Mouse (Mus musculus): Measurements from ENCODE around the gene Mtf2. TPM values are rescaled to one million over a fixed set of nuclear protein-coding genes. Genes with fewer than 3 reads are reported as not detected.
A peak's percentile ranks its signal among the peaks of the same experiment; 100 is the strongest.
"Not testable (repeated sequence)": the region's sequence is repeated elsewhere in the genome, so short reads cannot be mapped to it uniquely, and the experiment has no call there.

The Mtf2 gene
- polyA plus RNA-seq, 1 experiment from 2014 or later, result 141 TPM

GRCm38 (mm10) chr5:108092731-108093130 is 27.3 kb downstream of the Mtf2 start:
- not testable (repeated sequence) for H3K9me3 ChIP-seq; H3K27me3 ChIP-seq; H3K4me2 ChIP-seq (replicated peaks); H3K9ac ChIP-seq (replicated peaks); H3K4me3 ChIP-seq; H3K27ac ChIP-seq (replicated peaks); H3K4me1 ChIP-seq; ATAC-seq (ENCODE audit: low FRiP score, low read depth)
- H3K36me3 ChIP-seq, result peaks cover 70% of the 10 kb centered on the region
- WGBS, result 96% methylated on average over 8 of the region's 8 CpGs

- no peak overlapping the region for H3K4me2 ChIP-seq (replicated peaks)
- H3K36me3 ChIP-seq, result peaks cover 51% of the 10 kb centered on the region
- no peak for ATAC-seq (ENCODE audit: low FRiP score, low read depth)
- 94% methylated on average over 3 of the region's 3 CpGs for WGBS
- H3K4me3 ChIP-seq, result no peak overlapping the region
- H3K9ac ChIP-seq (replicated peaks), result no peak overlapping the region
- no peaks in the 10 kb centered on the region for H3K27me3 ChIP-seq
- H3K27ac ChIP-seq (replicated peaks), result no peak overlapping the region
- no peaks in the 10 kb centered on the region for H3K9me3 ChIP-seq
- no peaks in the 10 kb centered on the region for H3K4me1 ChIP-seq
These were observed 32.2 kb downstream of the Mtf2 start for GRCm38 (mm10) chr5:108097676-108098075.

GRCm38 (mm10) chr5:108100196-108100595 is 34.7 kb downstream of the Mtf2 start:
- no peaks in the 10 kb centered on the region for H3K4me1 ChIP-seq
- H3K27me3 ChIP-seq, result no peaks in the 10 kb centered on the region
- no peak overlapping the region for H3K9ac ChIP-seq (replicated peaks)
- no peak overlapping the region for H3K4me3 ChIP-seq
- H3K4me2 ChIP-seq (replicated peaks), result no peak overlapping the region
- H3K36me3 ChIP-seq, result peaks cover 55% of the 10 kb centered on the region
- no peak for ATAC-seq (ENCODE audit: low FRiP score, low read depth)
- H3K9me3 ChIP-seq, result no peaks in the 10 kb centered on the region
- H3K27ac ChIP-seq (replicated peaks), result no peak overlapping the region

- H3K4me2 ChIP-seq (replicated peaks), result no peak overlapping the region
- H3K36me3 ChIP-seq, result peaks cover 46% of the 10 kb centered on the region
- H3K27me3 ChIP-seq, result no peaks in the 10 kb centered on the region
- H3K9me3 ChIP-seq, result no peaks in the 10 kb centered on the region
- no peak overlapping the region for H3K4me3 ChIP-seq
- no peaks in the 10 kb centered on the region for H3K4me1 ChIP-seq
- H3K9ac ChIP-seq (replicated peaks), result no peak overlapping the region
- WGBS, result 81% methylated on average over 5 of the region's 5 CpGs
- ATAC-seq (ENCODE audit: low FRiP score, low read depth), result no peak
- no peak overlapping the region for H3K27ac ChIP-seq (replicated peaks)
These were observed 38.8 kb downstream of the Mtf2 start for GRCm38 (mm10) chr5:108104306-108104705.

- Histone ChIP-seq H3K9me3 (no peaks in the 10 kb centered on the region), H3K9ac (replicated peaks) (no peak overlapping the region), H3K27me3 (no peaks in the 10 kb centered on the region), H3K4me1 (no peaks in the 10 kb centered on the region), H3K27ac (replicated peaks) (no peak overlapping the region), H3K4me3 (no peak overlapping the region), H3K4me2 (replicated peaks) (no peak overlapping the region), H3K36me3 (peaks cover 28% of the 10 kb centered on the region)
- ATAC-seq (ENCODE audit: low FRiP score, low read depth), result no peak
- 95% methylated on average over 7 of the region's 7 CpGs for WGBS
These were observed 43.9 kb downstream of the Mtf2 start for GRCm38 (mm10) chr5:108109346-108109745.

- no peak overlapping the region for H3K4me2 ChIP-seq (replicated peaks)
- no peak overlapping the region for H3K4me3 ChIP-seq
- no peaks in the 10 kb centered on the region for H3K36me3 ChIP-seq
- H3K9me3 ChIP-seq, result no peaks in the 10 kb centered on the region
- no peak for ATAC-seq (ENCODE audit: low FRiP score, low read depth)
- no peaks in the 10 kb centered on the region for H3K4me1 ChIP-seq
- H3K9ac ChIP-seq (replicated peaks), result no peak overlapping the region
- H3K27ac ChIP-seq (replicated peaks), result no peak overlapping the region
- WGBS, result 89% methylated on average over 4 of the region's 4 CpGs
- H3K27me3 ChIP-seq, result no peaks in the 10 kb centered on the region
These were observed 52.2 kb downstream of the Mtf2 start for GRCm38 (mm10) chr5:108117693-108118092.

GRCm38 (mm10) chr5:108120221-108120900 is 54.9 kb downstream of the Mtf2 start:
- 84% methylated on average over 9 of the region's 9 CpGs for WGBS

GRCm38 (mm10) chr5:108131849-108132440 is 66.5 kb downstream of the Mtf2 start:
- Histone ChIP-seq H3K4me2 (replicated peaks) (peak overlapping the region; percentile 79), H3K4me3 (peak overlapping the region; percentile 85), H3K9ac (replicated peaks) (peak overlapping the region; percentile 75), H3K9me3 (no peaks in the 10 kb centered on the region), H3K4me1 (peaks cover 4% of the 10 kb centered on the region; the same call in 1 of the 2 replicates), H3K27me3 (no peaks in the 10 kb centered on the region), H3K36me3 (no peaks in the 10 kb centered on the region), H3K27ac (replicated peaks) (peak overlapping the region; percentile 89)
- WGBS, result under 1% methylated on average over 32 of the region's 32 CpGs
- no peak; the same call in 1 of the 2 replicates for ATAC-seq (ENCODE audit: low FRiP score, low read depth)

More at GRCm38 (mm10) chr5:108120221-108120900, 54.9 kb downstream of the Mtf2 start:
- no peak overlapping the region for H3K9ac ChIP-seq (replicated peaks)
- 0 out of 2 replicates have a peak, but pooled peaks cover 4% of the 10 kb centered on the region for H3K36me3 ChIP-seq
- H3K4me1 ChIP-seq, result no peaks in the 10 kb centered on the region
- H3K4me2 ChIP-seq (replicated peaks), result no peak overlapping the region
- no peak overlapping the region for H3K27ac ChIP-seq (replicated peaks)
- ATAC-seq (ENCODE audit: low FRiP score, low read depth), result no peak
- no peak overlapping the region for H3K4me3 ChIP-seq
- H3K27me3 ChIP-seq, result no peaks in the 10 kb centered on the region
- no peaks in the 10 kb centered on the region for H3K9me3 ChIP-seq

GRCm38 (mm10) chr5:108132441-108133243 is 67.2 kb downstream of the Mtf2 start, which contains the start of the genes Tmed5 and Ccdc18:
Gene Tmed5, minus strand, starts transcription at chr5:108132620.
Gene Ccdc18, plus strand, starts transcription at chr5:108132875.
- Histone ChIP-seq H3K27me3 (no peaks in the 10 kb centered on the region), H3K4me1 (peaks cover 4% of the 10 kb centered on the region; the same call in 1 of the 2 replicates), H3K27ac (replicated peaks) (peak within 1 kb of the TSS; percentile 89), H3K4me3 (peak within 1 kb of the TSS; percentile 85), H3K9me3 (no peaks in the 10 kb centered on the region), H3K9ac (replicated peaks) (peak within 1 kb of the TSS; percentile 75), H3K36me3 (no peaks in the 10 kb centered on the region), H3K4me2 (replicated peaks) (peak within 1 kb of the TSS; percentile 79)
- under 1% methylated on average over 65 of the region's 65 CpGs for whole genome bisulfite sequencing
- ATAC-seq (ENCODE audit: low FRiP score, low read depth), result peak; percentile 98

GRCm38 (mm10) chr5:108152592-108152991 is 87.1 kb downstream of the Mtf2 start:
- Histone ChIP-seq H3K27me3 (no peaks in the 10 kb centered on the region), H3K36me3 (no peaks in the 10 kb centered on the region), H3K4me2 (replicated peaks) (no peak overlapping the region), H3K27ac (replicated peaks) (no peak overlapping the region), H3K4me3 (no peak overlapping the region), H3K9ac (replicated peaks) (no peak overlapping the region), H3K4me1 (no peaks in the 10 kb centered on the region), H3K9me3 (no peaks in the 10 kb centered on the region)
- WGBS, result 90% methylated on average over 1 of the region's 1 CpGs
- no peak for ATAC-seq (ENCODE audit: low FRiP score, low read depth)
